Mouse (Mus musculus): ENCODE measurements at regions not wholly inside any gene's neighbourhood (a gene's known extent, or its start where the extent isn't known, plus 50 kb on each side); places are given as distances from the start of the nearest gene placed in this dataset.

- H3K4me1 ChIP-seq (ENCODE audit: control insufficient read depth, insufficient read depth, low read length): no peaks in the 10 kb centered on the region
- H3K36me3 ChIP-seq (ENCODE audit: control insufficient read depth, insufficient read depth, low read length): no peaks in the 10 kb centered on the region
- no peaks in the 10 kb centered on the region for H3K9me3 ChIP-seq (replicated peaks; ENCODE audit: control insufficient read depth, low read length)
- 76% methylated on average over 9 of the region's 9 CpGs for WGBS (ENCODE audit: insufficient replicate concordance)
- H3K9ac ChIP-seq (ENCODE audit: low read depth, low read length): no peak overlapping the region
- H3K27ac ChIP-seq (ENCODE audit: low read depth, low read length): no peak overlapping the region
- H3K4me3 ChIP-seq (ENCODE audit: low read depth, low read length): no peak overlapping the region
- no peak overlapping the region for H3K4me2 ChIP-seq
- H3K27me3 ChIP-seq (ENCODE audit: control insufficient read depth, insufficient read depth, low read length): no peaks in the 10 kb centered on the region
- ATAC-seq (replicated peaks; ENCODE audit: insufficient number of reproducible peaks, low FRiP score, low TSS enrichment): no peak
Measured at GRCm38 (mm10) chr1:159148498-159149187, 83.5 kb upstream of the Cop1 start.

DNA sequence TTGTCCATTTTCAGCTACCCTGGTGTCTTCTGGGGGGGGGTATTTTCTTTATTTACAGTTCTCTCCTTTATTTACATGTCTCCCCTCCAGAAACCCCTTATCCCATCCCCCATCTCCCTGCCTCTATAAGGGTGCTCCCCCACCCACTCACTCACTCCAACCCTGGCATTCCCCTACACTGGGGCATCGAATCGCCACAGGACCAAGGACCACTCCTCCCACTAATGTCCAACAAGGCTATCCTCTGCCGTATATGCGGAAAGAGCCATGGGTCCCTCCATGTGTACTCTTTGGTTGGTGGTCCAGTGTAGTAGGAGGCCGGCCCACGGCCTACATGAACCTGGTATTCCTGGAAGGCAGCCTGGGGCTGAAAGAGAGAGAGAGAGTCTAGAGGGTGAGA is 82.9 kb upstream of the Cop1 start:
- Histone ChIP-seq H3K27me3 (ENCODE audit: control insufficient read depth, insufficient read depth, low read length) (no peaks in the 10 kb centered on the region), H3K4me1 (ENCODE audit: control insufficient read depth, insufficient read depth, low read length) (no peaks in the 10 kb centered on the region), H3K4me2 (no peak overlapping the region), H3K27ac (ENCODE audit: low read depth, low read length) (no peak overlapping the region), H3K36me3 (ENCODE audit: control insufficient read depth, insufficient read depth, low read length) (no peaks in the 10 kb centered on the region), H3K9me3 (replicated peaks; ENCODE audit: control insufficient read depth, low read length) (no peaks in the 10 kb centered on the region), H3K4me3 (ENCODE audit: low read depth, low read length) (no peak overlapping the region), H3K9ac (ENCODE audit: low read depth, low read length) (no peak overlapping the region)
- no peak for ATAC-seq (replicated peaks; ENCODE audit: insufficient number of reproducible peaks, low FRiP score, low TSS enrichment)
- 79% methylated on average over 6 of the region's 6 CpGs for WGBS (ENCODE audit: insufficient replicate concordance)

GRCm38 (mm10) chr1:159149721-159150120 is 82.4 kb upstream of the Cop1 start:
- H3K27ac ChIP-seq (ENCODE audit: low read depth, low read length): no peak overlapping the region
- no peak for ATAC-seq (replicated peaks; ENCODE audit: insufficient number of reproducible peaks, low FRiP score, low TSS enrichment)
- H3K27me3 ChIP-seq (ENCODE audit: control insufficient read depth, insufficient read depth, low read length): no peaks in the 10 kb centered on the region
- no peak overlapping the region for H3K9ac ChIP-seq (ENCODE audit: low read depth, low read length)
- no peak overlapping the region for H3K4me2 ChIP-seq
- H3K36me3 ChIP-seq (ENCODE audit: control insufficient read depth, insufficient read depth, low read length): no peaks in the 10 kb centered on the region
- no peaks in the 10 kb centered on the region for H3K4me1 ChIP-seq (ENCODE audit: control insufficient read depth, insufficient read depth, low read length)
- WGBS (ENCODE audit: insufficient replicate concordance): 42% methylated on average over 6 of the region's 6 CpGs
- no peaks in the 10 kb centered on the region for H3K9me3 ChIP-seq (replicated peaks; ENCODE audit: control insufficient read depth, low read length)
- no peak overlapping the region for H3K4me3 ChIP-seq (ENCODE audit: low read depth, low read length)

GRCm38 (mm10) chr1:159150351-159150750 is 81.8 kb upstream of the Cop1 start:
- Histone ChIP-seq H3K4me2 (no peak overlapping the region), H3K36me3 (ENCODE audit: control insufficient read depth, insufficient read depth, low read length) (no peaks in the 10 kb centered on the region), H3K27me3 (ENCODE audit: control insufficient read depth, insufficient read depth, low read length) (no peaks in the 10 kb centered on the region), H3K9ac (ENCODE audit: low read depth, low read length) (no peak overlapping the region), H3K4me1 (ENCODE audit: control insufficient read depth, insufficient read depth, low read length) (no peaks in the 10 kb centered on the region), H3K27ac (ENCODE audit: low read depth, low read length) (no peak overlapping the region), H3K4me3 (ENCODE audit: low read depth, low read length) (no peak overlapping the region), H3K9me3 (replicated peaks; ENCODE audit: control insufficient read depth, low read length) (no peaks in the 10 kb centered on the region)
- no peak for ATAC-seq (replicated peaks; ENCODE audit: insufficient number of reproducible peaks, low FRiP score, low TSS enrichment)
- 67% methylated on average over 5 of the region's 5 CpGs for WGBS (ENCODE audit: insufficient replicate concordance)

DNA sequence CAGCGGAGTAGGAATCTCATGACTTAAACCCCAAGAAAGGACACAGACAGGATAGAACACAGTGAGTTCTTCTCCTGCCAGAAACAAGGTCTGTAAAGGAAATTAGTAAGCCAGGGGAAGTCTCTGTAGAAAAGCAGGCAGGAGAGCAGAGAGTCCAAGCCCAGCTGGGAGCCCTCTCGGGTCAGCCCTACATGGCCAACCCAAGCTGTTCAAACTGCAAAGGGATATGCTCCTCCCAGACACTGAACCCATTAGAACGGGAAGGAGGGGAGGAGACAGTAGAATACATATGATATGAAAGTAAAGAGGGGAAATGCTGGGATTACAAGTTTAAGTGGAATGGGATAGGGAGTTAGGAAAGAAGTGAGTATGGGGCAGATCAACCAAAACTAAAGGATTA is 75.7 kb upstream of the Cop1 start:
- no peaks in the 10 kb centered on the region for H3K27me3 ChIP-seq (ENCODE audit: control insufficient read depth, insufficient read depth, low read length)
- no peak overlapping the region for H3K9ac ChIP-seq (ENCODE audit: low read depth, low read length)
- H3K4me2 ChIP-seq: no peak overlapping the region
- H3K36me3 ChIP-seq (ENCODE audit: control insufficient read depth, insufficient read depth, low read length): no peaks in the 10 kb centered on the region
- 53% methylated on average over 3 of the region's 3 CpGs for WGBS (ENCODE audit: insufficient replicate concordance)
- no peak for ATAC-seq (replicated peaks; ENCODE audit: insufficient number of reproducible peaks, low FRiP score, low TSS enrichment)
- no peak overlapping the region for H3K4me3 ChIP-seq (ENCODE audit: low read depth, low read length)
- H3K9me3 ChIP-seq (replicated peaks; ENCODE audit: control insufficient read depth, low read length): no peaks in the 10 kb centered on the region
- H3K27ac ChIP-seq (ENCODE audit: low read depth, low read length): no peak overlapping the region
- H3K4me1 ChIP-seq (ENCODE audit: control insufficient read depth, insufficient read depth, low read length): no peaks in the 10 kb centered on the region

DNA sequence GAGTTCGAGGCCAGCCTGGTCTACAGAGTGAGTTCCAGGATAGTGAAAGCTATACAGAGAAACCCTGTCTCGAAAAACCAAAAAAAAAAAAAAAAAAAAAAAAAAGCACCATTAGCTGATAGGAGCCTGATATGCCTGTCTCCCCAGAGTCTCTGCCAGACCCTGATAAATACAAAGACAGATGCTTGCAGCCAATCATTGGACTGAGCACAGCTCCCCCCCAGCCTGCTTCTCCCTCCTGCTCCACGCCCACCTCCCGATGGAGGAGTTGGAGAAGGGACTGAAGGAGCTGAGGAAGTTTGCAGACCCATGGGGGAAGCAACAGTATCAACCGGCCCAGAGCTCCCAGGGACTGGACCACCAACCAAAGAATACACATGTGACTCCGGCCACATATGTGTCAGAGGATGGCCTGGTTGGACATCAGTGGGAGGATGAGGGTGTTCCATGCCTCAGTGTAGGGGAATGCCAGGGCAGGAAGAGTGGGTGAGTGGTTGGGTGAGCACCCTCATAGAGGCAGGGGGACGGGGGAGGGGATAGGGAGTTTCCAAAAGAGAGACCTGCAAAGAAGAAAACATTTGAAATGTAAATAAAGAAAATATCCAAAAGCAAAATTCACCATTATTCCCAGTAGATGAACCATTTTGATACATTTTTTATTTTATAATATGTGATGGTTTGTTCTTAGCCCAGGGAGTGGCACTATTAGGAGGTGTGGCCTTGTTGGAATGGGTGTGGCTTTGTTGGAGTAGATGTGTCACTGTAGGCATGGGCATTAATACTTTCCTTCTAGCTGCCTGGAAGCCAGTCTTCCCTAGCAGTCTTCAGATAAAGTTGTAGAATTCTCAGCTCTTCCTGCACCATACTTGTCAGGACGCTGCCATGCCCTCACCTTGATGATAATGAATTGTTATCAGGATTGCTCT is 71.8 kb upstream of the Cop1 start:
- WGBS (ENCODE audit: insufficient replicate concordance): 55% methylated on average over 8 of the region's 8 CpGs
- no peaks in the 10 kb centered on the region for H3K4me1 ChIP-seq (ENCODE audit: control insufficient read depth, insufficient read depth, low read length)
- no peak overlapping the region for H3K9ac ChIP-seq (ENCODE audit: low read depth, low read length)
- no peaks in the 10 kb centered on the region for H3K9me3 ChIP-seq (replicated peaks; ENCODE audit: control insufficient read depth, low read length)
- H3K27me3 ChIP-seq (ENCODE audit: control insufficient read depth, insufficient read depth, low read length): no peaks in the 10 kb centered on the region
- H3K36me3 ChIP-seq (ENCODE audit: control insufficient read depth, insufficient read depth, low read length): no peaks in the 10 kb centered on the region
- no peak overlapping the region for H3K4me3 ChIP-seq (ENCODE audit: low read depth, low read length)
- no peak; the same call in 1 of the 2 replicates for ATAC-seq (replicated peaks; ENCODE audit: insufficient number of reproducible peaks, low FRiP score, low TSS enrichment)
- H3K4me2 ChIP-seq: no peak overlapping the region
- H3K27ac ChIP-seq (ENCODE audit: low read depth, low read length): no peak overlapping the region

DNA sequence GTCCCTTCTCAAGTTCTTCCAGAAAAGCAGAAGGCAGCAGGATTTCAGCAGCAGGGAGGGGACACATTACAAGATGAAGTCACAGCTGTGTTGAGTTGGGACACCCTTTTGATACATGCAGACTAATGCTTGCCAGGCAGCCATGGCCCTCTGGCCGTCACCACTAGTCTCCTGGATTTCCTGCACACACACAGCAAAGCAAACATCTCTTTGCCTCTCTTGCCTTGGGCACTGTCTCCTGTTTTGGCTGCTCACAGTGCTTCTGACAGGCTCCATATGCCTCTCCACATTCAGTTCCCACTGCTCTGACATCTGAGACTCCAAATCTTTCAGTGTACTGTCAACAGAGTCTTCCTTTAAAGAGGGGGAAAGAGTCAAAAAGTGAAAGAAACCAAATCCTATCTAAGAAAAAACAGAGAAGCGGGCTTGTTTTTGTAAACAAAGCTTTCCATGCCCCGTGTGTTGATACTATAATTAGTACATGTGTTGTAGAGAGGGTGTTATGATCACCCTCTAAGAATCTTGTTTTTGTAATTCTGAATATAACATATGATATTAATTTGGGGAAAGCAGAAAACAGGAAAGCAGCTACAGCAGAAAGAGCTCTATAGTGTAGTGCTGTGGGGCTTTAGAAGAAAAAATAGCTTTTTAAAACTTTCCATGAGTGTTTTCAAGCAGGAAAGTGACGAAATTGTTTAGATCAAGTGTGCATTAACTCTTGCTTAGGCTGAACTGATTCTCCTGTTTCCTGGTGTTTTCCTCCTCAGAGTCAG is 68.8 kb upstream of the Cop1 start:
- H3K27ac ChIP-seq (ENCODE audit: low read depth, low read length): no peak overlapping the region; the same call in 1 of the 2 replicates
- no peak for ATAC-seq (replicated peaks; ENCODE audit: insufficient number of reproducible peaks, low FRiP score, low TSS enrichment)
- no peak overlapping the region for H3K9ac ChIP-seq (ENCODE audit: low read depth, low read length)
- H3K4me3 ChIP-seq (ENCODE audit: low read depth, low read length): no peak overlapping the region
- H3K4me2 ChIP-seq: peak overlapping the region; percentile 4; the same call in 1 of the 2 replicates
- H3K36me3 ChIP-seq (ENCODE audit: control insufficient read depth, insufficient read depth, low read length): no peaks in the 10 kb centered on the region
- 23% methylated on average over 4 of the region's 4 CpGs for WGBS (ENCODE audit: insufficient replicate concordance)
- H3K27me3 ChIP-seq (ENCODE audit: control insufficient read depth, insufficient read depth, low read length): no peaks in the 10 kb centered on the region
- no peaks in the 10 kb centered on the region for H3K9me3 ChIP-seq (replicated peaks; ENCODE audit: control insufficient read depth, low read length)
- no peaks in the 10 kb centered on the region for H3K4me1 ChIP-seq (ENCODE audit: control insufficient read depth, insufficient read depth, low read length)

- H3K4me2 ChIP-seq: no peak overlapping the region
- H3K9me3 ChIP-seq (replicated peaks; ENCODE audit: control insufficient read depth, low read length): no peaks in the 10 kb centered on the region
- H3K4me1 ChIP-seq (ENCODE audit: control insufficient read depth, insufficient read depth, low read length): no peaks in the 10 kb centered on the region
- H3K27ac ChIP-seq (ENCODE audit: low read depth, low read length): no peak overlapping the region
- no peak overlapping the region for H3K4me3 ChIP-seq (ENCODE audit: low read depth, low read length)
- no peaks in the 10 kb centered on the region for H3K36me3 ChIP-seq (ENCODE audit: control insufficient read depth, insufficient read depth, low read length)
- no peaks in the 10 kb centered on the region for H3K27me3 ChIP-seq (ENCODE audit: control insufficient read depth, insufficient read depth, low read length)
- ATAC-seq (replicated peaks; ENCODE audit: insufficient number of reproducible peaks, low FRiP score, low TSS enrichment): no peak
- H3K9ac ChIP-seq (ENCODE audit: low read depth, low read length): no peak overlapping the region
Measured at GRCm38 (mm10) chr1:159182031-159182430, 50.1 kb upstream of the Cop1 start.
